Mouse (Mus musculus): ENCODE data around the gene Usp3.

DNA sequence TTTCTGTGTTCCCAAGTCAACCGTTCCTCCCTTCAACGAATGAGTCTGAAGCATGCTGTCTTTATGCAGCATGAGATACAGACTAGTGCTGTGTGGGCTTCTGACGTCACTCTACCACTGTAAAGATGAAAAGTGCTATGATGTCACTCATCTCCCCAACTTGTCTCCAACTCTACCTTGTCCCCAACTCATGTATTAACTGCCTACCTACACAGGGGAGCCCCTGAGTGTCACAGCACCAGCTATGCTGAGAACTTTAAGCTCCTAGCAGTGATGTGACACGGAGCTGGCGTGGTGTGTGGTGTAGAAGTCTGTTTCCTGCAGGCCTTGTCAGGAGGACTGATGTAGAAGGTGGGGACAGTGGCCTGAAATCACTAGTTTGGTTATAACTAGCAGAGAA, 5.7 kb upstream of the Usp3 start:
- TF ChIP-seq CTCF (IDR thresholded peaks at IDR 0.05): no peak
- TF ChIP-seq POLR2A (IDR thresholded peaks at IDR 0.05; ENCODE audit: insufficient read depth, low read depth, low read length): no peak
- no peak for TF ChIP-seq EP300 (IDR thresholded peaks at IDR 0.05; ENCODE audit: insufficient read depth, low read depth, low read length)
